Mouse (Mus musculus) A20 (cell line): ENCODE results near the gene Gm20498.

Experiments
- DNase-seq: peaks from one replicate; pipeline ENCODE4 v3.0.0-alpha.2; 2011; ENCODE audit warnings: low read depth, low spot score

Gene Gm20498

GRCm38 (mm10) chr12:81332875-81333421 is 199.8 kb downstream of the Gm20498 start, which contains the start of gene Slc8a3:
Gene Slc8a3, minus strand, starts transcription at chr12:81333180.
- no peak for DNase-seq

DNA sequence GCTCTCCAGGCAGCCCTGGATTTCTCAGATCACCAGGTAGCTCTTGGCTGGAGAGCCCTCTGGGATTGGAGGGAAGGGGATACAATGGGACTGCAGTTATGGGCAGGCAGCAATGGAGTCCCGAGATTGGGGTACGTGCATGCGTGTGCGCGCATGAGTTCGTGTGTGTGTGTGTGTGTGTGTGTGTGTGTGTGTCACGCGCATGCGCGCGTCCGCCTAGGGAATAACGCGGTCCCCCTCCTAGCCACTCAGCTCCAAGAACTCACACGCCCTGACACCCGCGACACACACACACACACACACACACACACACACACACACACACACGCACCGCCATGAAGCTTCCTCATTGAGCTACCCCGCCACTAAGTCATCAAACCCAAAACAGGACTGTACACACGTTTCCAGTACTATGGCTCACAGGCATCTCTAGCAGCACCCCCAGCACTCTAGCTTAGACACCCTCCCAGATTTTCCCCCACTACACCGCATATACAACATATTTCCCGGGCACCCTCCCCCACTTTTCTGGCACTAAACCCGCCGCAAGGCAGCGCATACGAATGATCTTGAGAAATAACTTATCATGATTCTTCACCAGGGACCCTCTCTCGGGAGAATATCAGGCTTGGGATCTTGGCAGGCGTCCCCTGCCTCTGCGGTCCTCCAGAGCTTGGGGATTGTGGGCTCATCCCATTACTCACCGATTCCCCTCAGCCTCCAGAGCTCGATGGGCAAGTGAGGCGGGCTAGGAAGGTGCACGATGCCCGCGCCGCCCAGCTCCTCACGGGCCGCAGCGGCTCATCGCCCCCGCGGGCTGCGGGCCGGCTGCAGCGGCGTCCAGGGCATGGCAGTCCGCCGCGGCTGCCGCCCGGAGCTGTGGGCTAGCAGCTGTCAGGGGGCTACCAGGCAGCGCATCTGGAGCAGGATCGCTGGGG is 200.5 kb downstream of the Gm20498 start:
- no peak for DNase-seq

GRCm38 (mm10) chr12:81331046-81331638 is 201.6 kb downstream of the Gm20498 start:
- DNase-seq, result no peak

DNA sequence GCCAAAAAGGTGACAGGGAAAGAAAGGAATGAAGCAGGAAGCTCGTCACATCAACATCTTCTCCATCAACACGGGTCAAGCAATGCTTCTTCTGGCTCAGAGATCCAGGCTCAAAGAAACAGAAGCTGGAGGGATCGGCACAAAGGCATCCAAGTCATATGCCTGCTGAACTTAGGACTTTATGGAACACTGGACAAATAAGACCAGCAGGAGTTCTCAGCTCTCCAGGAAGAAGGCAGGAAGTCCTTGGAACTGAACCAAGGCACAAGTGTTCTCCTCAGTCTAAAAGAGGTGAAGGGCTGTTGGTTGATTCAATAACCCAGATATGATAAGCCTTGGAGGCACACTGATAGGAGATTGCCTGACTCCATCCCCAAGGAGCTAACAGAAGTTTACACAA is 207.7 kb downstream of the Gm20498 start:
- DNase-seq, result no peak

DNA sequence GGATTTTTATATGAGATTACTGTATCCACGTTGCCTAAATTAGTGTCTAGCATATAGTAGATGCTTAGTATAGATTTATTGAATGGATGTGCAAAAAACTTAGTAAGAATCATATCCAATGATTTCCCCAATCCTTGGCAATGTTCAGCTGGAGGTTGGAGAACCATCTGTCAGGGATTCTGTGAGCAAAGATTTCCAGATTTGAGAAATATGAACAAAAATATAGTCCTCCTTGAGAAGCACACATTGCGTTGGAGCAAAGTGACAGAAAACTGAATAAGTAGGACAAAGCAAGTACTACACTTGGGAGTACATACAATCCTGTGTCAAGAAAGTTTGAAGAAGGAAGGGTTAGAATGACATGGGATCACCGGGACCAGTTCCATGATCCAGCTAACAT is 208.6 kb downstream of the Gm20498 start:
- no peak for DNase-seq

GRCm38 (mm10) chr12:81321021-81321420 is 211.7 kb downstream of the Gm20498 start:
- no peak for DNase-seq

- DNase-seq, result no peak
These were observed 214.9 kb downstream of the Gm20498 start for GRCm38 (mm10) chr12:81317811-81318210.

DNA sequence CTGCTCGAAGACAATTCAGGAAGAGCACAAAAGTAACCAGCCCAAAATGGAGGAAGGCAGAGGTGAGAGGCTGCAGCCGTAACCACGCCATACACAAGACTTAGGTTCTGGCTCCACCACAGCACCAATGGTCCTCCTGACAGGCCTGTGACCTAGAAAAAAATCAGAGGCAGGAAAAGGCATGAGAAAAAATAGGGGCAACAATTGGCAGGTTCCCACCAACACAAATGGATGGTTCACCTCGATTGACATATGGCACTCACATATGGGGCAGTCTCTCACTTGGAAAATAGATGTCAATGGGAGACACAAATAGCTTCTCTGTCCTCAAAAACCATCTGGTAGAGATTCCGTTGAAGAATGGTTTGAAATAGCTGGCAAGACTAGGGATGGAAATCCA is 216.8 kb downstream of the Gm20498 start:
- no peak for DNase-seq
